Comparison of ENCODE assay signal across 28 mouse cellular contexts in genomic region chr11:43480561-43480960, GRCm38 (mm10). TPM values are rescaled to one million over a fixed set of nuclear protein-coding genes. Genes with fewer than 3 reads are reported as not detected.
A peak's percentile ranks its signal among the peaks of the same experiment; 100 is the strongest.
DNase-seq lines count a peak whose midpoint lies in the region; ATAC-seq lines count a peak whose summit lies in the region.
"Had no signal": no experiment of that assay in that cellular context is flagged by ENCODE, and none has a peak within 500 bp of the region (broad histone marks: within the 10 kb centered on the region; RNA-seq: fewer than 3 reads in every experiment).

No protein-coding gene starts in this region.

- no peak overlapping the region for H3K4me2 ChIP-seq in embryonic facial prominence, embryonic 12.5 days (replicated peaks)
- H3K4me2 ChIP-seq in kidney, embryonic 15.5 days = no peak overlapping the region
- peak overlapping the region; percentile 16; the same call in 1 of the 2 replicates for H3K4me2 ChIP-seq in embryonic facial prominence, embryonic 13.5 days
- H3K4me2 ChIP-seq in limb, embryonic 12.5 days = no peak overlapping the region
- H3K4me2 ChIP-seq: heart, embryonic 13.5 days; liver, embryonic 12.5 days; midbrain, embryonic 15.5 days; stomach, embryonic 15.5 days had no signal

- no peak for DNase-seq in embryonic facial prominence, embryonic 10.5 days (ENCODE audit: low spot score)
- DNase-seq in kidney, adult 8-10 months = no peak
- DNase-seq in yolk sac, embryonic 10.5 days (ENCODE audit: low spot score) = no peak
- DNase-seq in layer of hippocampus, adult 9-10 months (ENCODE audit: low spot score) = no peak
- DNase-seq: adrenal gland, postnatal 10 days; cerebellum, adult 11 months; cerebellum, adult 9-10 months; cerebellum, postnatal 36 days; forebrain, postnatal 0 days; heart, postnatal 10 days; layer of hippocampus, postnatal 36 days; left cerebral cortex, postnatal 4 days; liver, postnatal 0 days; right cerebral cortex, postnatal 25 days had no signal

- WGBS in embryonic facial prominence, embryonic 12.5 days = 26% methylated on average over 5 of the region's 5 CpGs
- WGBS in embryonic facial prominence, embryonic 10.5 days = 45% methylated on average over 5 of the region's 5 CpGs
- 46% methylated on average over 5 of the region's 5 CpGs for WGBS in kidney, embryonic 15.5 days
- 21% methylated on average over 5 of the region's 5 CpGs for whole genome bisulfite sequencing in embryonic facial prominence, embryonic 13.5 days
- 23% methylated on average over 5 of the region's 5 CpGs for WGBS in limb, embryonic 12.5 days

- no peaks in the 10 kb centered on the region for H3K27me3 ChIP-seq in embryonic facial prominence, embryonic 12.5 days
- H3K27me3 ChIP-seq in embryonic facial prominence, embryonic 10.5 days (replicated peaks; ENCODE audit: low read depth, poor library complexity, severe bottlenecking) = no peaks in the 10 kb centered on the region
- H3K27me3 ChIP-seq in kidney, embryonic 15.5 days = no peaks in the 10 kb centered on the region
- no peaks in the 10 kb centered on the region for H3K27me3 ChIP-seq in embryonic facial prominence, embryonic 13.5 days
- H3K27me3 ChIP-seq in limb, embryonic 12.5 days = no peaks in the 10 kb centered on the region
- H3K27me3 ChIP-seq: midbrain, embryonic 15.5 days; stomach, embryonic 15.5 days had no signal

- H3K4me3 ChIP-seq in embryonic facial prominence, embryonic 12.5 days = no peak overlapping the region
- no peak overlapping the region for H3K4me3 ChIP-seq in embryonic facial prominence, embryonic 10.5 days
- no peak overlapping the region for H3K4me3 ChIP-seq in kidney, embryonic 15.5 days (replicated peaks)
- H3K4me3 ChIP-seq in embryonic facial prominence, embryonic 13.5 days = no peak overlapping the region
- H3K4me3 ChIP-seq in limb, embryonic 12.5 days (replicated peaks) = no peak overlapping the region
- H3K4me3 ChIP-seq: heart, embryonic 13.5 days; hindbrain, embryonic 10.5 days; liver, embryonic 12.5 days; midbrain, embryonic 15.5 days; stomach, embryonic 15.5 days had no signal

- H3K36me3 ChIP-seq in embryonic facial prominence, embryonic 12.5 days = no peaks in the 10 kb centered on the region
- H3K36me3 ChIP-seq in embryonic facial prominence, embryonic 10.5 days (replicated peaks) = no peaks in the 10 kb centered on the region
- no peaks in the 10 kb centered on the region for H3K36me3 ChIP-seq in kidney, embryonic 15.5 days
- no peaks in the 10 kb centered on the region for H3K36me3 ChIP-seq in embryonic facial prominence, embryonic 13.5 days
- no peaks in the 10 kb centered on the region for H3K36me3 ChIP-seq in limb, embryonic 12.5 days
- H3K36me3 ChIP-seq: G1E; heart, embryonic 13.5 days; hindbrain, embryonic 10.5 days; liver, embryonic 12.5 days; midbrain, embryonic 15.5 days; stomach, embryonic 15.5 days had no signal

- H3K4me1 ChIP-seq in embryonic facial prominence, embryonic 12.5 days = peaks cover 31% of the 10 kb centered on the region
- peaks cover 28% of the 10 kb centered on the region for H3K4me1 ChIP-seq in embryonic facial prominence, embryonic 10.5 days
- H3K4me1 ChIP-seq in kidney, embryonic 15.5 days = peaks cover 50% of the 10 kb centered on the region
- H3K4me1 ChIP-seq in embryonic facial prominence, embryonic 13.5 days = peaks cover 58% of the 10 kb centered on the region
- H3K4me1 ChIP-seq in limb, embryonic 12.5 days (replicated peaks) = peaks cover 45% of the 10 kb centered on the region

- ATAC-seq in embryonic facial prominence, embryonic 12.5 days (ENCODE audit: insufficient number of reproducible peaks, insufficient read depth, low FRiP score, low TSS enrichment) = no peak
- no peak for ATAC-seq in kidney, embryonic 15.5 days (replicated peaks; ENCODE audit: low FRiP score)
- ATAC-seq in embryonic facial prominence, embryonic 13.5 days (ENCODE audit: insufficient number of reproducible peaks, insufficient read depth, low FRiP score, low TSS enrichment, low read depth) = no peak
- ATAC-seq in limb, embryonic 12.5 days (ENCODE audit: insufficient number of reproducible peaks, insufficient read depth, low FRiP score, low TSS enrichment, low read depth) = no peak
- ATAC-seq: forebrain, postnatal 0 days; hindbrain, embryonic 16.5 days; intestine, postnatal 0 days; liver, embryonic 12.5 days; liver, postnatal 0 days; lung, postnatal 0 days; midbrain, embryonic 15.5 days had no signal

- peak overlapping the region; percentile 33; the same call in 1 of the 2 replicates for H3K27ac ChIP-seq in embryonic facial prominence, embryonic 12.5 days
- no peak overlapping the region for H3K27ac ChIP-seq in embryonic facial prominence, embryonic 10.5 days (replicated peaks)
- H3K27ac ChIP-seq in kidney, embryonic 15.5 days = 0 out of 2 replicates have a peak overlapping the region, but pooled peaks have one; percentile 89
- peak overlapping the region; percentile 63 for H3K27ac ChIP-seq in embryonic facial prominence, embryonic 13.5 days
- H3K27ac ChIP-seq in limb, embryonic 12.5 days = peak overlapping the region; percentile 59; the same call in 1 of the 2 replicates
- H3K27ac ChIP-seq: heart, embryonic 13.5 days; hindbrain, embryonic 10.5 days; liver, embryonic 12.5 days; macrophage; midbrain, embryonic 15.5 days; stomach, embryonic 15.5 days had no signal

- no peaks in the 10 kb centered on the region for H3K9me3 ChIP-seq in embryonic facial prominence, embryonic 12.5 days
- no peaks in the 10 kb centered on the region for H3K9me3 ChIP-seq in embryonic facial prominence, embryonic 10.5 days
- no peaks in the 10 kb centered on the region for H3K9me3 ChIP-seq in kidney, embryonic 15.5 days (replicated peaks)
- no peaks in the 10 kb centered on the region for H3K9me3 ChIP-seq in embryonic facial prominence, embryonic 13.5 days
- no peaks in the 10 kb centered on the region for H3K9me3 ChIP-seq in limb, embryonic 12.5 days
- H3K9me3 ChIP-seq: G1E; heart, embryonic 13.5 days; hindbrain, embryonic 10.5 days; liver, embryonic 12.5 days; midbrain, embryonic 15.5 days; stomach, embryonic 15.5 days had no signal

- no peak overlapping the region for H3K9ac ChIP-seq in embryonic facial prominence, embryonic 12.5 days
- no peak overlapping the region for H3K9ac ChIP-seq in kidney, embryonic 15.5 days
- H3K9ac ChIP-seq in embryonic facial prominence, embryonic 13.5 days = no peak overlapping the region
- no peak overlapping the region for H3K9ac ChIP-seq in limb, embryonic 12.5 days (replicated peaks)
- H3K9ac ChIP-seq: forebrain, postnatal 0 days; heart, embryonic 13.5 days; liver, embryonic 12.5 days; liver, postnatal 0 days; midbrain, embryonic 15.5 days; stomach, embryonic 15.5 days had no signal

RNA-seq across cellular contexts. Expression of gene C1qtnf2, which starts 6.5 kb away (rescaled TPM):
- 6.8 and 7.3 TPM in 2 replicates for polyA plus RNA-seq in embryonic facial prominence, embryonic 12.5 days (2016; fragmentation: Nextera tagmentation; extraction: Ambion mirVana)
- 0.85 and 0.87 TPM in 2 replicates for polyA plus RNA-seq in embryonic facial prominence, embryonic 10.5 days (2016; fragmentation: Nextera tagmentation; extraction: Ambion mirVana)
- polyA plus RNA-seq in kidney, embryonic 15.5 days (2015; fragmentation: Nextera tagmentation; extraction: Ambion mirVana) = 14.9 and 19.8 TPM in 2 replicates
- polyA plus RNA-seq in embryonic facial prominence, embryonic 13.5 days (2015; fragmentation: Nextera tagmentation; extraction: Ambion mirVana) = 15.9 and 17.0 TPM in 2 replicates
- 3.2 and 5.0 TPM in 2 replicates for polyA plus RNA-seq in limb, embryonic 12.5 days (2016; fragmentation: Nextera tagmentation; extraction: Ambion mirVana)
- polyA plus RNA-seq: G1E, macrophage had no signal

RNA-seq across cellular contexts. Expression of gene Slu7, which starts 47.0 kb away (rescaled TPM):
- 60.2 and 63.5 TPM in 2 replicates for polyA plus RNA-seq in embryonic facial prominence, embryonic 12.5 days (2016; fragmentation: Nextera tagmentation; extraction: Ambion mirVana)
- 48.5 and 56.7 TPM in 2 replicates for polyA plus RNA-seq in embryonic facial prominence, embryonic 10.5 days (2016; fragmentation: Nextera tagmentation; extraction: Ambion mirVana)
- polyA plus RNA-seq in kidney, embryonic 15.5 days (2015; fragmentation: Nextera tagmentation; extraction: Ambion mirVana) = 59.6 and 61.8 TPM in 2 replicates
- polyA plus RNA-seq in embryonic facial prominence, embryonic 13.5 days (2015; fragmentation: Nextera tagmentation; extraction: Ambion mirVana) = 59.3 and 68.7 TPM in 2 replicates
- 58.5 and 68.0 TPM in 2 replicates for polyA plus RNA-seq in limb, embryonic 12.5 days (2016; fragmentation: Nextera tagmentation; extraction: Ambion mirVana)

RNA-seq across cellular contexts. Expression of gene Ccnjl, which starts 48.0 kb away (rescaled TPM):
- 22.7 and 23.6 TPM in 2 replicates for polyA plus RNA-seq in embryonic facial prominence, embryonic 12.5 days (2016; fragmentation: Nextera tagmentation; extraction: Ambion mirVana)
- polyA plus RNA-seq in embryonic facial prominence, embryonic 10.5 days (2016; fragmentation: Nextera tagmentation; extraction: Ambion mirVana) = 37.8 and 39.6 TPM in 2 replicates
- polyA plus RNA-seq in kidney, embryonic 15.5 days (2015; fragmentation: Nextera tagmentation; extraction: Ambion mirVana) = 27.0 and 29.2 TPM in 2 replicates
- polyA plus RNA-seq in embryonic facial prominence, embryonic 13.5 days (2015; fragmentation: Nextera tagmentation; extraction: Ambion mirVana) = 13.7 and 14.2 TPM in 2 replicates
- 22.6 and 23.3 TPM in 2 replicates for polyA plus RNA-seq in limb, embryonic 12.5 days (2016; fragmentation: Nextera tagmentation; extraction: Ambion mirVana)
- polyA plus RNA-seq: G1E had no signal

RNA-seq across cellular contexts. Expression of gene Pttg1, which starts 54.5 kb away (rescaled TPM):
- polyA plus RNA-seq in embryonic facial prominence, embryonic 12.5 days (2016; fragmentation: Nextera tagmentation; extraction: Ambion mirVana) = 101 and 105 TPM in 2 replicates
- polyA plus RNA-seq in embryonic facial prominence, embryonic 10.5 days (2016; fragmentation: Nextera tagmentation; extraction: Ambion mirVana) = 98.5 and 99.8 TPM in 2 replicates
- polyA plus RNA-seq in kidney, embryonic 15.5 days (2015; fragmentation: Nextera tagmentation; extraction: Ambion mirVana) = 100 and 113 TPM in 2 replicates
- 116 and 118 TPM in 2 replicates for polyA plus RNA-seq in embryonic facial prominence, embryonic 13.5 days (2015; fragmentation: Nextera tagmentation; extraction: Ambion mirVana)
- 104 and 106 TPM in 2 replicates for polyA plus RNA-seq in limb, embryonic 12.5 days (2016; fragmentation: Nextera tagmentation; extraction: Ambion mirVana)
